Mouse (Mus musculus) brain, embryonic 18.5 days (tissue): ENCODE measurements at regions not wholly inside any gene's neighbourhood (a gene's known extent, or its start where the extent isn't known, plus 50 kb on each side); places are given as distances from the start of the nearest gene placed in this dataset.

Experiments used
- DNase-seq: peaks from one replicate; pipeline ENCODE4 v3.0.0-alpha.2; 2012; ENCODE audit warnings: low read depth, low spot score

- no peak for DNase-seq
Observed at GRCm38 (mm10) chr10:126815730-126816129, 85.4 kb downstream of the Atp23 start.

GRCm38 (mm10) chr10:126814968-126815367 lies 86.2 kb downstream of the Atp23 start:
- DNase-seq: no peak

GRCm38 (mm10) chr10:126813051-126813593 lies 88.0 kb downstream of the Atp23 start:
- no peak for DNase-seq

- DNase-seq: no peak
Observed at GRCm38 (mm10) chr10:126812243-126812755, 88.9 kb downstream of the Atp23 start.

DNA sequence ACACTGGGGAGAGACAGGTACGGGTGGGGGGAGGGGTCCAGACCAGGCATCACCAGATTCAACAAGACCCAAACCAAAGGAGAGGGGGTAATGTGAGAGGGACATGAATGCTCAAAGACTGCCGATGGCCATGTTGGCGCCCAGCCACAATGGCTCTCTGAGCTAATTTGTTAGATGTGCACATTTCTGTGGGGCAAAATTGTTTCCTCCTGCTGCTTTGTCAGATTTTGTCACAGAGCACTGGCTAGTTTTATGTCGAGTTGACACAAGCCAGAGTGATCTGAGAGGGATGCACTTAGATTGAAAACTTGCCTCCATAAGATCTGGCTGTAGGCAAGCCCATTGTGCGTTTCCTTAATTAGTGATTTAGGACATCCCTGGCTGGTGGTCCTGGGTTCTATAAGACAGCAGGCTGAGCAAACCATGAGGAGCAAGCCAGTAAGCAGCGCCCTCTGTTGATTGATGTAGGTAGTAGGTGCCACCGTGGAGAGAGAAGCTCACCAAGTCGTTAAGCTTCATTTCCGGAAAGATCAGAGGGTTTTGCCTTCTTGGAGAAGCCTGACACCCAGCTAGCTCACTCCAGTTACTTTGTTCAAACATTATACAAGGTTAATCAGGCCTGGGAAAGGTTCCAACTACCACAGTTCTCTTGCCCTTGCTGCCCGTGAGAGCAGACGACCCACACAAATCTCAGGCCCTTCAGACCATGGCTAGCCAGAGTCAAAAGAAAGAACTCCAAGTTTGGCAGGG lies 90.6 kb downstream of the Atp23 start:
- DNase-seq: no peak

DNA sequence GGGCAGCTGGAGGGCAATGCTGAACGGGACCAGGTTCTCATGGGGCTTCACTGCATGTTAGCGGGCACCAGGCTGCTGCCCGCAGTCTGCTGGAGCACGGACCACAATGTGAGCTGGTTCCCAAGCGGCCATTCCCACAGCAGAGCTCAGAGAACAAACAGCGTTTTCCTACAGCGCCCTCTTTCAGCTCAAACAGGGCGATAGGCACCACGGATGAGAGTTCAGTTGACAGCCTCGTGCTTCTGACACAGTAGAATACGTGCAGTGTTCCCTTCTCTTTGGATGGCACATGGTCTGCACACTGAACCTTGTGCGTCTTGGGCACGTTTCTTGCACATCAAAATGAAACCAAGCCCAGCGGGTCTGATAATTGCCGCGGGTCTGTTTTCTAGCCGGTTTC lies 91.6 kb downstream of the Atp23 start:
- DNase-seq: no peak

GRCm38 (mm10) chr10:126806881-126807280 lies 94.3 kb downstream of the Atp23 start:
- no peak for DNase-seq

DNA sequence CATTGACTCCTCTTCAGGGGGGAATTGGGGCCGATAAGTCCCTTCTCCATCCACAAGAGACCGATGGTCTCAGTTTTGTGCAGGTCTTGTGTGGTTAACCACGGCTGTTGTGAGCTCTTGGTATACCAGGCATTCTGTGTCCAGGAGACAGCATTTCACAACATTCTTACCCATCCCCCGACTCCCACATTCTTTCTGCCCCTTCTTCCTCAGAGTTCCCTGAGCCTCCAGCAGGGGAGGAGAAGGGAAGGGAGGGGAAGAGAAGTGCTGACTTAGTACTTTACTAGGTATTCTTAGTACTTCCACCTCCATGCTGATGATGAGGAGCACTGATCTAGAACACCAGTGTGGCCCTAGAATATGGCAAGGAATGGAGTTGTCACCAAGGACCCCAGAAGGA lies 98.4 kb downstream of the Atp23 start:
- no peak for DNase-seq

GRCm38 (mm10) chr10:126799393-126799792 lies 101.8 kb downstream of the Atp23 start:
- no peak for DNase-seq

GRCm38 (mm10) chr10:126793136-126793535 lies 108.0 kb downstream of the Atp23 start:
- DNase-seq: no peak

- DNase-seq: no peak
Observed at GRCm38 (mm10) chr10:126792371-126792835, 108.8 kb downstream of the Atp23 start.

GRCm38 (mm10) chr10:126788277-126788676 lies 112.9 kb downstream of the Atp23 start:
- no peak for DNase-seq

DNA sequence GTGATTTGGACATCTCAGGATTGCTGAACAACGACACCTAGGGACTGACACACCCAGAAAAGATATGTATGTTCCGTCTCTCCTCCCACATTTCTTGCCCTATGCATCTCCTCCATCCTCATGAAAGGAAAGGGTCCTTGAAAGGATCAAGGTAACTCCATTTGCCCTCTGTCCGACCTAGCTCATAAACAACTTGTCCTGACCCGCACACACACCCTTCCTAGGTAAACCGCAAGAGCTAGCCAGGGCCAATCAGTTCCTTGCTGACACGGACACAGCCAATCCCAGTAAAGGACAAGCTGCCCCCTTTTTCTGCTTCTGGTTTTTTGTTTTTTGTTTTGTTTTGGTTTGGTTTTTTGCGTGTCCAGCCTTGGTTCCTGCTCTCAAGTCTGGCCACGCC lies 118.0 kb downstream of the Atp23 start:
- no peak for DNase-seq

DNA sequence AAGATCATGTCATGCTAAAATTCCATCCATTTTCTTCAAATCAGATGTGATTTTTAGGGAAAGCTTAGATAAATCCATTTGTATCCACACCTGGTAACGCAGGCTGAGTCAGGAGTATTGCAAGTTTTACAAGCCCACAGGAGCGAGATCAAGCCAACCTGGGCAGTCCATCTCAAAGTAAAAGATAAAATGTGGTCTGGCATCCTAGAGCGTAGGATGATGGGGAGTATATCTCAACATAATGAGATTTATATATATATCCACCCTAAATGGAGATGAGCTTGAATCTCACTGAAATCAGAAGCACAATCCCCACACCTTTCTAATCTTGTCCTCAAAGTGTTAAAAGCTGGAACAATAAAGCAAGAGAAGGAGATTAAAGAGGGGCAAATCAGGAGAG lies 124.6 kb downstream of the Atp23 start:
- no peak for DNase-seq

- DNase-seq: no peak
Observed at GRCm38 (mm10) chr10:126775946-126776345, 125.2 kb downstream of the Atp23 start.

GRCm38 (mm10) chr10:126770446-126771020 lies 130.6 kb downstream of the Atp23 start:
- DNase-seq: no peak

GRCm38 (mm10) chr10:126765648-126766047 lies 135.5 kb downstream of the Atp23 start:
- DNase-seq: no peak

- no peak for DNase-seq
Observed at GRCm38 (mm10) chr10:126764740-126765139, 136.4 kb downstream of the Atp23 start.

GRCm38 (mm10) chr10:126763976-126764375 lies 137.2 kb downstream of the Atp23 start:
- no peak for DNase-seq

GRCm38 (mm10) chr10:126758682-126759081 lies 142.5 kb downstream of the Atp23 start:
- DNase-seq: no peak

- DNase-seq: no peak
Observed at GRCm38 (mm10) chr10:126753201-126753600, 148.0 kb downstream of the Atp23 start.

GRCm38 (mm10) chr10:126752699-126753098 lies 148.5 kb downstream of the Atp23 start:
- no peak for DNase-seq
